Mouse (Mus musculus): ENCODE results near the gene Gprasp1. TPM values are rescaled to one million over a fixed set of nuclear protein-coding genes. Genes with fewer than 3 reads are reported as not detected.
"Not testable (repeated sequence)": the region's sequence is repeated elsewhere in the genome, so short reads cannot be mapped to it uniquely, and the experiment has no call there.

Gprasp1 gene
- polyA plus RNA-seq, 1 experiment: 18.2 TPM

DNA sequence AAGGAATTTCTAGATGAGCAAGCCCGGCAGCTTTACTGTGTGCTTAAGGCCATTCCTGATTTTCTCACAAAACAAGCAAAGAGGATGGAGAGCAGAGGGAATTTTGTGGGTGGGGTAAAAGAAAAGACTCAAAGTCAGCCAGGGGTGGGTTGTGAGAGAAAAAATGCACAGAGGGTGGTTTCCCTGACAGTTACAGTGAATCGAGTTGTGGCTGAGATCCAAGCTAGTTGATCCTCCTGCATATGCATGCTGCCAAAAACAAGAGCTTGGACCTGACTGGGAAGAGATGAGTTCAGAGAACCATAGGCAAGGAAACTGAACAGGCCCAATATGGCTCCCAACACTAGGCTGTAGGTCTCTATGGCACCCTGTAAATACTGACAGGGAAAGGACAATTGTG lies 95.4 kb downstream of the Gprasp1 start:
- H3K4me3 ChIP-seq (ENCODE audit: insufficient read depth, low read length): no peak overlapping the region
- no peak overlapping the region for H3K27ac ChIP-seq (ENCODE audit: insufficient read depth, low read depth, low read length)
- no peaks in the 10 kb centered on the region for H3K4me1 ChIP-seq (ENCODE audit: control insufficient read depth, insufficient read depth, low read length)
- no peak for TF ChIP-seq CTCF (IDR thresholded peaks at IDR 0.05; ENCODE audit: low read depth, low read length)

DNA sequence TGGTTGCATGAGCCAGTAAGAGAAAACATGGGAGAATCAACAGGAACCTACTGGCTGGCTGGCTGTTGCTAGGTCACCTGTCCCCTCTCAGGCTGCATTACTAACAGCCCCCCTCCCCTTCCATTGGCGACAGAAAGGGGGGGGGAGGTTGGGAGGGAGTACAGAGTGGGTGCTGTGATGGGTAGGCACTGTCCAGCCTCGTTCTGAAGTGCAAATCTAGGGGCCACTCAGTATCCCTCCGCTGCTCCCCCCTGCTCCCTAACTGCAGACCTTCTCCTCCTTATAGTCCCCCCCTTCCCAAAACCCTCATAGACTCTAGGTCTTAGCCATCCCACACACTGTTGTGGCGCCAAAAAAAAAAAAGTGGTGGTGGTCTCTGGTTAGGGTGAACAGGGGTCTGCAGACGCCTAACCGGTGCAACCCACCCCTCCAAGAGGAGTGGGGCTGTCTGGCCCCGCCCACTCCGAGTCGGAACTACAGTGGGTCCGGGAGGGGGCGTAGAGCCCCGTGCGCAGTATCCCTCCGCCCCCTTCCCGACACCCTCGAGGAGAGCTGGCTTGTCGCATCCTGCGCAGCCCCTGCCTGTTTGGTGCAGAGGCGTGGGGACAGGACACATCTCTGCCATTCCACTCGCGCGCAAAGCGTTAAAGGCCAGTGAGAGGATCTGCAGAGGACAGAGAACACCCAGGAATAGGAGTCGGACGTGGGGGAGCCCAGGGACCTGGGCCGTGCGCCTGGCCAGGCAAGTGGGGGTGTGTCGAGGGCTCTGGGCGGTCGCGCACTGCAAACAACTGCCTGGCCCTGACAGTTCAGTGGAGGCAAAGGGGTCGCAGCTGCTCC lies 96.2 kb downstream of the Gprasp1 start, which contains the start of gene Gprasp2:
Gene Gprasp2, plus strand, starts transcription at position 514 of the 840 bp plus-strand sequence.
- not testable (repeated sequence) for H3K4me3 ChIP-seq (ENCODE audit: insufficient read depth, low read length); H3K4me1 ChIP-seq (ENCODE audit: control insufficient read depth, insufficient read depth, low read length); H3K27ac ChIP-seq (ENCODE audit: insufficient read depth, low read depth, low read length)

DNA sequence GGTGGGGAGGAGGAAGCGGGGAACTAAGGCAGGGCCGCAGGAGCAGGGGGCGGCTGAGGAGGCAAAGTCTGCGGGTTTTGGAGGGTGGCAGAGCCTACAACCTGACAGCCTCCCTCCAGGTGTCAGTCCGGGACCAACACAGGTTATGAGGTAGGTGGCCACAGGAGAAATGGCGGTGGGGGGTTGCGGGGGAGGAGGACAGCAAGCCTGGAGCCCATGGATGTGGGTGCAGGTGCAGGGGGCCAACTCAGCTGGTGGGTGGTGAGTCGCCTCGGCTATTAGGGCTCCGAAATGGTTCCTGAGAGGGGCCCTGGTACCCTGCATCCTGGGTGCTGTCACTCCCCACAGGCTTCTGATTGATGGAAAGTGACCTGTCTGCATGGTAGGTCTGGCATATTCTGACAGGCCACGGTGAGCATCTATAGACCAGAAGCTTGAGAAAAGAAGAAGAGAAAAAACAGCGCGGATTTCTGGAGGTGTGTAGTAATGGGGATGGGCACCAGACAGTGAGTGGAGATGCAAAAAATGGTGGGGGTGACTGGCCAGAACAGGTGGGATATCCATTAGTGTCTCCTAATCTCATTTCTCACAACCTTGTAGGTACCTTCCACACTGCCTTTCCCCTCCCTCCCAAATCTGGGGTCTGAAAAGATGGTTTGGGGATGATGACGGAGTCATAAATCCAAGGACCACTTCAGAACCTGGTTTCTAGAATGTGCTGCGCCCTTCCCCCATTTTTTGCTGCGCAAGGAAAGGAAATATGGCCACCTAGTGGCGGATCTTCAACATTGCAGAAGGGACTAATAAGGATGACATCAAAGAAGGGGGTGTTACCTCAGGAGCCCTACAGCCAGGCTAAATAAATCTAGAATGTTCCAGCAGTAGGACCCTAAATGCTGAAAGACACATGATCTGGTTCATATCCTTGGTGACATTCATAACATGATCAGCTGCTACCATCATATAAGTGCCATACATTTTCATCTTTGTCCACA lies 97.2 kb downstream of the Gprasp1 start:
- H3K4me1 ChIP-seq (ENCODE audit: control insufficient read depth, insufficient read depth, low read length); H3K4me3 ChIP-seq (ENCODE audit: insufficient read depth, low read length); H3K27ac ChIP-seq (ENCODE audit: insufficient read depth, low read depth, low read length): not testable (repeated sequence)

Other genes starting within 250 kb of the Gprasp1 start
- gene AV320801, start 248.1 kb upstream of the Gprasp1 start, polyA plus RNA-seq (2012; ENCODE audit: insufficient read depth, insufficient read length, missing spikeins): not detected in 2 replicates
- not detected in 2 replicates for gene Nxf7, start 144.0 kb upstream of the Gprasp1 start, polyA plus RNA-seq (2012; ENCODE audit: insufficient read depth, insufficient read length, missing spikeins)
- not detected in 2 replicates for gene Prame, start 115.0 kb upstream of the Gprasp1 start, polyA plus RNA-seq (2012; ENCODE audit: insufficient read depth, insufficient read length, missing spikeins)
- gene Tcp11x2, start 48.9 kb upstream of the Gprasp1 start, polyA plus RNA-seq (2012; ENCODE audit: insufficient read depth, insufficient read length, missing spikeins): not detected in 2 replicates
- not detected in 2 replicates for gene Tmsb15a, start 17.5 kb upstream of the Gprasp1 start, polyA plus RNA-seq (2012; ENCODE audit: insufficient read depth, insufficient read length, missing spikeins)
- 6.6 and 8.0 TPM in 2 replicates for gene Armcx5, start within 50 bp of the Gprasp1 start, polyA plus RNA-seq (2012; ENCODE audit: insufficient read depth, insufficient read length, missing spikeins)
- gene Bhlhb9, start 54.9 kb downstream of the Gprasp1 start, polyA plus RNA-seq (2012; ENCODE audit: insufficient read depth, insufficient read length, missing spikeins): 0.64 and 1.3 TPM in 2 replicates
- 1.9 TPM in 1 of 2 replicates, not detected in the other for gene Gprasp2, start 96.3 kb downstream of the Gprasp1 start, polyA plus RNA-seq (2012; ENCODE audit: insufficient read depth, insufficient read length, missing spikeins)

Measured in bone marrow macrophage, adult 2 months (primary cell).